Mouse (Mus musculus) hindbrain, embryonic 11.5 days (tissue): ENCODE data around the gene Ctsf. TPM values are rescaled to one million over a fixed set of nuclear protein-coding genes. Genes with fewer than 3 reads are reported as not detected.

ENCODE experiments used
- ATAC-seq: fragments of 200-750 bp; cut with Nextera tagmentation; 2 replicates; pipeline ENCODE4 v1.8.0; 2017; ENCODE audit warnings: mild to moderate bottlenecking, moderate TSS enrichment, moderate library complexity; ENCODE audit not compliant: low FRiP score
- DNase-seq: peaks from one replicate; pipeline ENCODE4 v3.0.0-alpha.2; 2015; ENCODE audit warnings: low spot score
- H3K27ac ChIP-seq: fragments of 300-500 bp; sonication (generic); 2 replicates; pipeline ENCODE4 v1.5.1; 2014; ENCODE audit warnings: mild to moderate bottlenecking, low read depth, low read length
- H3K27me3 ChIP-seq: fragments of 300-500 bp; sonication (generic); 2 replicates; pipeline ENCODE4 v1.6.1; 2014; ENCODE audit warnings: mild to moderate bottlenecking, low read length, moderate library complexity, mixed read lengths; ENCODE audit not compliant: control insufficient read depth, insufficient read depth
- H3K36me3 ChIP-seq: fragments of 300-500 bp; sonication (generic); 2 replicates; pipeline ENCODE4 v1.6.1; 2014; ENCODE audit warnings: mild to moderate bottlenecking, low read length, moderate library complexity, mixed read lengths; ENCODE audit not compliant: control insufficient read depth, insufficient read depth
- H3K4me1 ChIP-seq: fragments of 300-500 bp; sonication (generic); replicated peaks from 2 replicates; pipeline ENCODE4 v1.6.1; 2014; ENCODE audit warnings: low read length, mixed read lengths; ENCODE audit not compliant: control insufficient read depth, insufficient read depth
- H3K4me2 ChIP-seq: fragments of 300-500 bp; sonication (generic); replicated peaks from 2 replicates; pipeline ENCODE4 v1.6.1; 2014; ENCODE audit warnings: mild to moderate bottlenecking, low read depth, low read length
- H3K4me3 ChIP-seq: fragments of 300-500 bp; sonication (generic); 2 replicates; pipeline ENCODE4 v1.5.1; 2014; ENCODE audit warnings: low read depth, low read length
- H3K9ac ChIP-seq: fragments of 300-500 bp; sonication (generic); 2 replicates; pipeline ENCODE4 v1.6.1; 2014; ENCODE audit warnings: low read depth, low read length
- H3K9me3 ChIP-seq: fragments of 300-500 bp; sonication (generic); 2 replicates; pipeline ENCODE4 v1.6.1; 2016; ENCODE audit warnings: low read length; ENCODE audit not compliant: control insufficient read depth
- WGBS: fragments of 180-500 bp; shearing (Covaris S2); extraction: QIAGEN DNeasy Blood & Tissue Kit; methylation state at CpG from one replicate; pipeline ENCODE4 v1.1.7; 2014; 5-methylcytosine and 5-hydroxymethylcytosine counted together
- polyA plus RNA-seq: library from polyadenylated mRNA; unstranded; fragments of >200 nt; fragmentation: Nextera tagmentation; extraction: Ambion mirVana; gene quantifications from 2 replicates; pipeline ENCODE4 v1.2.1, GENCODE M21; 2014

The Ctsf gene
- polyA plus RNA-seq, 1 experiment from 2014 or later = 38.5 TPM

- no peaks in the 10 kb centered on the region for H3K4me1 ChIP-seq
- H3K27me3 ChIP-seq = no peaks in the 10 kb centered on the region
- 86% methylated on average over 5 of the region's 5 CpGs for WGBS
- no peak overlapping the region for H3K4me2 ChIP-seq
- DNase-seq (no peak), ATAC-seq (no peak)
- H3K4me3 ChIP-seq = no peak overlapping the region
- H3K9ac ChIP-seq = no peak overlapping the region
- H3K9me3 ChIP-seq = no peaks in the 10 kb centered on the region
- no peaks in the 10 kb centered on the region for H3K36me3 ChIP-seq
- H3K27ac ChIP-seq = no peak overlapping the region
Observed at GRCm38 (mm10) chr19:4820678-4821303, 34.1 kb upstream of the Ctsf start.

GRCm38 (mm10) chr19:4828444-4829114 is 26.4 kb upstream of the Ctsf start:
- 59% methylated on average over 16 of the region's 16 CpGs for WGBS
- H3K4me2 ChIP-seq = no peak overlapping the region

GRCm38 (mm10) chr19:4829156-4829555 is 25.8 kb upstream of the Ctsf start:
- no peak overlapping the region for H3K4me3 ChIP-seq
- H3K9me3 ChIP-seq = no peaks in the 10 kb centered on the region
- H3K27ac ChIP-seq = no peak overlapping the region
- no peaks in the 10 kb centered on the region for H3K36me3 ChIP-seq
- no peak overlapping the region for H3K9ac ChIP-seq
- H3K27me3 ChIP-seq = no peaks in the 10 kb centered on the region
- ATAC-seq (no peak), DNase-seq (no peak)
- no peaks in the 10 kb centered on the region for H3K4me1 ChIP-seq
- no peak overlapping the region for H3K4me2 ChIP-seq
- 63% methylated on average over 7 of the region's 7 CpGs for WGBS

More at GRCm38 (mm10) chr19:4828444-4829114, 26.4 kb upstream of the Ctsf start:
- Histone ChIP-seq H3K4me1 (no peaks in the 10 kb centered on the region), H3K27me3 (no peaks in the 10 kb centered on the region), H3K9me3 (no peaks in the 10 kb centered on the region), H3K27ac (no peak overlapping the region), H3K36me3 (no peaks in the 10 kb centered on the region), H3K4me3 (no peak overlapping the region), H3K9ac (no peak overlapping the region)
- no peak for ATAC-seq
- DNase-seq = no peak

- no peak overlapping the region for H3K4me3 ChIP-seq
- H3K27me3 ChIP-seq = no peaks in the 10 kb centered on the region
- H3K36me3 ChIP-seq = no peaks in the 10 kb centered on the region
- no peak overlapping the region for H3K9ac ChIP-seq
- peaks cover 5% of the 10 kb centered on the region; the same call in 1 of the 2 replicates for H3K4me1 ChIP-seq
- no peaks in the 10 kb centered on the region for H3K9me3 ChIP-seq
- WGBS = 89% methylated on average over 8 of the region's 8 CpGs
- DNase-seq (no peak), ATAC-seq (no peak)
- H3K4me2 ChIP-seq = no peak overlapping the region
- no peak overlapping the region for H3K27ac ChIP-seq
Observed at GRCm38 (mm10) chr19:4833977-4834376, 21.0 kb upstream of the Ctsf start.

- H3K4me3 ChIP-seq = no peak overlapping the region
- 81% methylated on average over 2 of the region's 2 CpGs for WGBS
- no peak overlapping the region for H3K9ac ChIP-seq
- no peak overlapping the region for H3K4me2 ChIP-seq
- no peaks in the 10 kb centered on the region for H3K9me3 ChIP-seq
- H3K36me3 ChIP-seq = no peaks in the 10 kb centered on the region
- H3K27ac ChIP-seq = no peak overlapping the region
- ATAC-seq (no peak), DNase-seq (no peak)
- H3K4me1 ChIP-seq = peaks cover 11% of the 10 kb centered on the region
- peaks cover 14% of the 10 kb centered on the region for H3K27me3 ChIP-seq
Observed at GRCm38 (mm10) chr19:4836096-4836495, 18.8 kb upstream of the Ctsf start.

- no peak overlapping the region for H3K4me2 ChIP-seq
- H3K36me3 ChIP-seq = no peaks in the 10 kb centered on the region
- peaks cover 14% of the 10 kb centered on the region for H3K27me3 ChIP-seq
- H3K27ac ChIP-seq = no peak overlapping the region
- ATAC-seq (no peak), DNase-seq (no peak)
- H3K9ac ChIP-seq = no peak overlapping the region
- H3K4me3 ChIP-seq = no peak overlapping the region
- H3K9me3 ChIP-seq = no peaks in the 10 kb centered on the region
- peaks cover 11% of the 10 kb centered on the region for H3K4me1 ChIP-seq
- WGBS = 90% methylated on average over 6 of the region's 6 CpGs
Observed at GRCm38 (mm10) chr19:4837049-4837448, 17.9 kb upstream of the Ctsf start.

GRCm38 (mm10) chr19:4838526-4839140 is 16.3 kb upstream of the Ctsf start:
- H3K9me3 ChIP-seq = no peaks in the 10 kb centered on the region
- WGBS = 38% methylated on average over 10 of the region's 10 CpGs
- ATAC-seq (peak; percentile 56), DNase-seq (no peak)
- peaks cover 14% of the 10 kb centered on the region for H3K27me3 ChIP-seq
- H3K27ac ChIP-seq = no peak overlapping the region
- H3K4me3 ChIP-seq = peak overlapping the region; percentile 55
- peak overlapping the region; percentile 70 for H3K9ac ChIP-seq
- H3K36me3 ChIP-seq = no peaks in the 10 kb centered on the region
- peak overlapping the region; percentile 94 for H3K4me2 ChIP-seq
- peaks cover 11% of the 10 kb centered on the region for H3K4me1 ChIP-seq

- Histone ChIP-seq H3K9ac (peak within 1 kb of the TSS; percentile 70), H3K4me2 (peak within 1 kb of the TSS; percentile 94), H3K36me3 (no peaks in the 10 kb centered on the region), H3K9me3 (no peaks in the 10 kb centered on the region), H3K4me1 (peaks cover 11% of the 10 kb centered on the region), H3K27me3 (peaks cover 14% of the 10 kb centered on the region), H3K27ac (no peak within 1 kb of the TSS), H3K4me3 (peak within 1 kb of the TSS; percentile 55)
- WGBS = under 1% methylated on average over 25 of the region's 25 CpGs
- ATAC-seq (peak; percentile 98), DNase-seq (peak; percentile 96)
Observed at GRCm38 (mm10) chr19:4839149-4839548, 15.8 kb upstream of the Ctsf start, which contains the start of the genes Ccs and Ccdc87. Ccs (minus strand) TSS chr19:4839332. Ccdc87 (plus strand) TSS chr19:4839366.
